Mouse (Mus musculus) heart, postnatal 0 days (tissue): ENCODE data around the gene Asb3. TPM values are rescaled to one million over a fixed set of nuclear protein-coding genes. Genes with fewer than 3 reads are reported as not detected.

ENCODE experiments used
- ATAC-seq: fragments of 200-750 bp; cut with Nextera tagmentation; 2 replicates; pipeline ENCODE4 v1.8.0; 2017; ENCODE audit warnings: low read depth, moderate number of reproducible peaks, moderate library complexity; ENCODE audit not compliant: insufficient read depth
- DNase-seq: peaks from one replicate; pipeline ENCODE4 v3.0.0-alpha.2; 2016; ENCODE audit warnings: low spot score
- H3K27ac ChIP-seq: fragments of 300-500 bp; sonication (generic); 2 replicates; pipeline ENCODE4 v1.5.1; 2014; ENCODE audit warnings: low read depth, mild to moderate bottlenecking
- H3K27me3 ChIP-seq: fragments of 300-500 bp; sonication (generic); 2 replicates; pipeline ENCODE4 v1.6.1; 2014; ENCODE audit warnings: low read length, mixed read lengths; ENCODE audit not compliant: control insufficient read depth, insufficient read depth
- H3K36me3 ChIP-seq: fragments of 300-500 bp; sonication (generic); replicated peaks from 2 replicates; pipeline ENCODE4 v1.6.1; 2014; ENCODE audit warnings: low read length, mixed read lengths; ENCODE audit not compliant: control insufficient read depth, insufficient read depth
- H3K4me1 ChIP-seq: fragments of 300-500 bp; sonication (generic); 2 replicates; pipeline ENCODE4 v1.6.1; 2014; ENCODE audit warnings: antibody characterized with exemption; ENCODE audit not compliant: control insufficient read depth, insufficient read depth
- H3K4me2 ChIP-seq: fragments of 300-500 bp; sonication (generic); 2 replicates; pipeline ENCODE4 v1.6.1; 2014; ENCODE audit warnings: low read depth, mild to moderate bottlenecking, low read length, moderate library complexity
- H3K4me3 ChIP-seq: fragments of 300-500 bp; sonication (generic); 2 replicates; pipeline ENCODE4 v1.5.1; 2014; ENCODE audit warnings: low read depth, low read length
- H3K9ac ChIP-seq: fragments of 300-500 bp; sonication (generic); replicated peaks from 2 replicates; pipeline ENCODE4 v1.6.1; 2014; ENCODE audit warnings: low read depth, low read length, mixed read lengths
- H3K9me3 ChIP-seq: fragments of 300-500 bp; sonication (generic); replicated peaks from 2 replicates; pipeline ENCODE4 v1.6.1; 2016; ENCODE audit warnings: low read length; ENCODE audit not compliant: control insufficient read depth
- CTCF ChIP-seq: IDR thresholded peaks from 2 replicates; pipeline ENCODE4 v1.5.1; 2016; ENCODE audit warnings: antibody characterized with exemption, control low read depth, low read depth
- EP300 ChIP-seq: IDR thresholded peaks from 2 replicates; pipeline ENCODE4 v1.6.1; 2016; ENCODE audit warnings: antibody characterized with exemption, low read depth
- WGBS: fragments of 180-500 bp; shearing (Covaris S2); extraction: QIAGEN DNeasy Blood & Tissue Kit; methylation state at CpG from one replicate; pipeline ENCODE4 v1.1.7; 2014; 5-methylcytosine and 5-hydroxymethylcytosine counted together
- polyA plus RNA-seq: library from polyadenylated mRNA; unstranded; fragments of >200 nt; fragmentation: Nextera tagmentation; extraction: Ambion mirVana; gene quantifications from 2 replicates; pipeline ENCODE4 v1.2.1, GENCODE M21; 2015
- total RNA-seq: library from RNA; depleted of rRNA; stranded (reverse); fragments of >200 nt; gene quantifications from 2 replicates; pipeline ENCODE4 v1.2.3, GENCODE M21; 2014; ENCODE audit warnings: low replicate concordance

The Asb3 gene
- total and polyA plus RNA-seq, 2 experiments from 2014 or later = 10.9 to 11.9 TPM

GRCm38 (mm10) chr11:30943522-30943921, 58.3 kb downstream of the Asb3 start:
- Histone ChIP-seq H3K9me3 (no peaks in the 10 kb centered on the region), H3K4me2 (no peak overlapping the region), H3K4me3 (no peak overlapping the region), H3K36me3 (peaks cover 71% of the 10 kb centered on the region), H3K9ac (no peak overlapping the region), H3K4me1 (no peaks in the 10 kb centered on the region), H3K27ac (no peak overlapping the region), H3K27me3 (no peaks in the 10 kb centered on the region)
- no peak for ATAC-seq
- DNase-seq = no peak
- 91% methylated on average over 2 of the region's 2 CpGs for WGBS
- TF ChIP-seq EP300 (no peak), CTCF (no peak)

GRCm38 (mm10) chr11:30952829-30953228, 67.6 kb downstream of the Asb3 start:
- Histone ChIP-seq H3K4me1 (peaks cover 17% of the 10 kb centered on the region; the same call in 1 of the 2 replicates), H3K36me3 (peaks cover 24% of the 10 kb centered on the region), H3K9ac (peak overlapping the region; percentile 85; the same call in 1 of the 2 replicates), H3K4me3 (peak overlapping the region; percentile 87), H3K27me3 (no peaks in the 10 kb centered on the region), H3K4me2 (peak overlapping the region; percentile 90), H3K9me3 (no peaks in the 10 kb centered on the region), H3K27ac (no peak overlapping the region)
- TF ChIP-seq CTCF (no peak), EP300 (no peak)
- WGBS = 61% methylated on average over 5 of the region's 5 CpGs
- no peak for ATAC-seq
- no peak for DNase-seq

- DNase-seq (peak; percentile 53), ATAC-seq (peak; percentile 75)
- Histone ChIP-seq H3K4me2 (peak overlapping the region; percentile 90), H3K4me1 (peaks cover 17% of the 10 kb centered on the region; the same call in 1 of the 2 replicates), H3K27ac (peak overlapping the region; percentile 89), H3K4me3 (peak overlapping the region; percentile 87), H3K9me3 (no peaks in the 10 kb centered on the region), H3K27me3 (no peaks in the 10 kb centered on the region), H3K9ac (peak overlapping the region; percentile 85), H3K36me3 (peaks cover 19% of the 10 kb centered on the region)
- TF ChIP-seq EP300 (no peak), CTCF (peak; percentile 15; the same call in 1 of the 2 replicates)
- under 1% methylated on average over 31 of the region's 32 CpGs for WGBS
Observed at GRCm38 (mm10) chr11:30953469-30954154, 68.4 kb downstream of the Asb3 start.

- TF ChIP-seq EP300 (peak; percentile 73; the same call in 1 of the 2 replicates), CTCF (no peak)
- Histone ChIP-seq H3K36me3 (peaks cover 17% of the 10 kb centered on the region), H3K4me1 (peaks cover 17% of the 10 kb centered on the region; the same call in 1 of the 2 replicates), H3K27ac (peak within 1 kb of the TSS; percentile 89), H3K27me3 (no peaks in the 10 kb centered on the region), H3K9me3 (no peaks in the 10 kb centered on the region), H3K9ac (peak within 1 kb of the TSS; percentile 85), H3K4me3 (peak within 1 kb of the TSS; percentile 87), H3K4me2 (peak within 1 kb of the TSS; percentile 90)
- under 1% methylated on average over 40 of the region's 40 CpGs for WGBS
- ATAC-seq = peak; percentile 97
- DNase-seq = peak; percentile 91
Observed at GRCm38 (mm10) chr11:30954279-30954725, 69.1 kb downstream of the Asb3 start, which contains the start of gene Erlec1. Gene Erlec1, minus strand, starts transcription at chr11:30954335.

- Histone ChIP-seq H3K9me3 (no peaks in the 10 kb centered on the region), H3K4me1 (peaks cover 3% of the 10 kb centered on the region; the same call in 1 of the 2 replicates), H3K4me2 (peak overlapping the region; percentile 79), H3K27ac (no peak overlapping the region), H3K27me3 (no peaks in the 10 kb centered on the region), H3K36me3 (no peaks in the 10 kb centered on the region), H3K9ac (peak overlapping the region; percentile 78; the same call in 1 of the 2 replicates), H3K4me3 (peak overlapping the region; percentile 63)
- ATAC-seq = no peak
- no peak for DNase-seq
- TF ChIP-seq EP300 (no peak), CTCF (no peak)
- whole genome bisulfite sequencing = 44% methylated on average over 2 of the region's 2 CpGs
Observed at GRCm38 (mm10) chr11:30985237-30985636, 100.0 kb downstream of the Asb3 start.
